Mouse (Mus musculus) lung, embryonic 15.5 days (tissue): Measurements from ENCODE around the gene Zfp809. TPM values are rescaled to one million over a fixed set of nuclear protein-coding genes. Genes with fewer than 3 reads are reported as not detected.

ENCODE experiments used
- ATAC-seq: fragments of 200-750 bp; cut with Nextera tagmentation; 2 replicates; pipeline ENCODE4 v1.8.0; 2017; ENCODE audit warnings: moderate number of reproducible peaks, borderline replicate concordance; ENCODE audit not compliant: low FRiP score, low TSS enrichment; ENCODE audit errors: extremely low read depth
- H3K27ac ChIP-seq: fragments of 300-500 bp; sonication (generic); 2 replicates; pipeline ENCODE4 v1.5.1; 2015; ENCODE audit warnings: moderate library complexity, mild to moderate bottlenecking, inconsistent platforms
- H3K27me3 ChIP-seq: fragments of 300-500 bp; sonication (generic); 2 replicates; pipeline ENCODE4 v1.6.1; 2015; ENCODE audit warnings: inconsistent platforms
- H3K36me3 ChIP-seq: fragments of 300-500 bp; sonication (generic); 2 replicates; pipeline ENCODE4 v1.6.1; 2015; ENCODE audit warnings: inconsistent platforms
- H3K4me1 ChIP-seq: fragments of 300-500 bp; sonication (generic); 2 replicates; pipeline ENCODE4 v1.6.1; 2015; ENCODE audit warnings: inconsistent platforms
- H3K4me2 ChIP-seq: fragments of 300-500 bp; sonication (generic); 2 replicates; pipeline ENCODE4 v1.6.1; 2015; ENCODE audit warnings: inconsistent platforms, mild to moderate bottlenecking, moderate library complexity
- H3K4me3 ChIP-seq: fragments of 300-500 bp; sonication (generic); 2 replicates; pipeline ENCODE4 v1.5.1; 2015; ENCODE audit warnings: mild to moderate bottlenecking, inconsistent platforms
- H3K9ac ChIP-seq: fragments of 300-500 bp; sonication (generic); 2 replicates; pipeline ENCODE4 v1.6.1; 2015; ENCODE audit warnings: inconsistent platforms
- H3K9me3 ChIP-seq: fragments of 300-500 bp; sonication (generic); 2 replicates; pipeline ENCODE4 v1.6.1; 2016; ENCODE audit warnings: inconsistent platforms
- WGBS: fragments of 180-500 bp; shearing (Covaris S2); methylation state at CpG from one replicate; pipeline ENCODE4 v1.1.7; 2015; 5-methylcytosine and 5-hydroxymethylcytosine counted together
- polyA plus RNA-seq: library from polyadenylated mRNA; unstranded; fragments of >200 nt; fragmentation: Nextera tagmentation; extraction: Ambion mirVana; gene quantifications from 2 replicates; pipeline ENCODE4 v1.2.1, GENCODE M21; 2015

Gene Zfp809
- polyA plus RNA-seq, 1 experiment from 2014 or later: 24.7 TPM

DNA sequence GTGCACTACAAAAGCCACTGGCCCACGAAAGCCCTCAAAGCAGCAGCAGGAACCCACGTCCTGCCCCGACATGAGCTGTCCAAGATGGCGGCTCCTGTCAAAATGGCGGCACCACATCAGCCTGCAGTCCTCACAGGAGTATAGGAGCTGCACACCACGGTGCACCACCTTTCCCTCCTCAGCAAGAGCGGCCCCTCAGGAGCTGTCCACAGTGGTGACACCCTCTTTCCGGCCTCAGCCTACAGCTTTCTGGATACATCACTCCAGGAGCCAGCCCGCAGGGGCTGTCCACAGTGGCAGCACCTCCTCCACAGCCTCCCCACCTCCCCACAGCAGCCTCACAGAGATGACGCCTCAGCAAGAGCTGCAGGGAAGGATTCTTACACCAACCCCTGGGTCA, 37.1 kb downstream of the Zfp809 start:
- no peaks in the 10 kb centered on the region for H3K27me3 ChIP-seq
- no peaks in the 10 kb centered on the region for H3K36me3 ChIP-seq
- no peak overlapping the region for H3K4me3 ChIP-seq
- H3K9me3 ChIP-seq: no peaks in the 10 kb centered on the region
- H3K4me1 ChIP-seq: no peaks in the 10 kb centered on the region
- H3K4me2 ChIP-seq: no peak overlapping the region
- no peak for ATAC-seq
- WGBS: 82% methylated on average over 10 of the region's 10 CpGs
- no peak overlapping the region for H3K9ac ChIP-seq
- no peak overlapping the region for H3K27ac ChIP-seq

DNA sequence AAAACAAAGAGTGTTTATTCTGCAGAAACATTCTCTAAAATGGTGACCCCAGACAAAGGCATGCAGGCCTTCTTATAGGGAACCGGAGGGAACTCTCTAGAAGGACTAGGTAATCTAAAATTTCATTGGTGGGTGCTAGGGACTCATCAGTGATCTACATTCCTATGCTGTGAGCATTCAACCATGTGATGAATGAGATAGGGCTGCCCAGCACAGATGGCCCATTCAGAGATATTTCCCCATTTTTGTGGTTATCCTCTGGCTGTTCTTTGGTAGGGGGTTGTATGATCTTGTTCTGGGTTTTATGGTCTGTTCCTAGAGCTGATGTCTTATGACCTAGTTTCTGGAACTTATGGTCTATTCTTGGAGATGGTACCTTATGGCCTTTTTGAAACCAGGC, 43.4 kb downstream of the Zfp809 start:
- no peak for ATAC-seq
- WGBS: 86% methylated on average over 1 of the region's 1 CpGs
- Histone ChIP-seq H3K4me3 (no peak overlapping the region), H3K36me3 (0 out of 2 replicates have a peak, but pooled peaks cover 5% of the 10 kb centered on the region), H3K4me1 (no peaks in the 10 kb centered on the region), H3K9ac (no peak overlapping the region), H3K4me2 (no peak overlapping the region), H3K27ac (no peak overlapping the region), H3K27me3 (no peaks in the 10 kb centered on the region), H3K9me3 (no peaks in the 10 kb centered on the region)

DNA sequence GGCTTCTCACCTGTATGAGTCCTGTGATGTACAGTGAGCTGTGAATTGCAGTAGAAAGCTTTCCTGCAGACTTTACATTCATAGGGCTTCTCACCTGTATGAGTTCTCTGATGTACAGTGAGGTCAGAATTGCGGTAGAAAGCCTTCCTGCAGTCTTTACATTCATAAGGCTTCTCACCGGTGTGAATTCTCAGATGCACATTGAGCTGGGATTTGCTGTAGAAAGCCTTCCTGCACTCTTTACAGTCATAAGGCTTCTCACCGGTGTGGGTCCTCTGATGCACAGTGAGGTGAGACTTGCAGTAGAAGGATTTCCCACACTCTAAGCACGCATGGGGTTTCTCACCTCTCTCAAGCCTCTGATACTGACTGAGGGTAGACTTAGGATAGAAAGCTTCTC, 53.2 kb downstream of the Zfp809 start:
- ATAC-seq: no peak
- H3K4me1 ChIP-seq: no peaks in the 10 kb centered on the region
- 99% methylated on average over 4 of the region's 4 CpGs for WGBS
- no peak overlapping the region for H3K9ac ChIP-seq
- H3K36me3 ChIP-seq: peaks cover 80% of the 10 kb centered on the region
- no peaks in the 10 kb centered on the region for H3K27me3 ChIP-seq
- H3K4me3 ChIP-seq: no peak overlapping the region
- peaks cover 42% of the 10 kb centered on the region for H3K9me3 ChIP-seq
- H3K4me2 ChIP-seq: no peak overlapping the region
- no peak overlapping the region for H3K27ac ChIP-seq

Other genes with a start within 250 kb of the Zfp809 start
- gene Rgl3, start 236.3 kb upstream of the Zfp809 start, polyA plus RNA-seq: 4.9 and 7.2 TPM in 2 replicates
- 3.9 and 4.4 TPM in 2 replicates for gene Ccdc151, start 223.1 kb upstream of the Zfp809 start, polyA plus RNA-seq
- 127 and 137 TPM in 2 replicates for gene Prkcsh, start 222.9 kb upstream of the Zfp809 start, polyA plus RNA-seq
- gene Elavl3, start 173.7 kb upstream of the Zfp809 start, polyA plus RNA-seq: 0.25 and 0.51 TPM in 2 replicates
- gene Gm49318, start 154.5 kb upstream of the Zfp809 start, polyA plus RNA-seq: not detected in 2 replicates
- gene Zfp653, start 154.3 kb upstream of the Zfp809 start, polyA plus RNA-seq: 13.4 and 15.3 TPM in 2 replicates
- 33.2 and 33.9 TPM in 2 replicates for gene Ecsit, start 140.3 kb upstream of the Zfp809 start, polyA plus RNA-seq
- 60.9 and 71.5 TPM in 2 replicates for gene Cnn1, start 126.5 kb upstream of the Zfp809 start, polyA plus RNA-seq
- 196 and 210 TPM in 2 replicates for gene Elof1, start 108.5 kb upstream of the Zfp809 start, polyA plus RNA-seq
- gene Acp5, start 90.0 kb upstream of the Zfp809 start, polyA plus RNA-seq: 6.2 and 6.4 TPM in 2 replicates
- gene Pigyl, start 68.9 kb upstream of the Zfp809 start, polyA plus RNA-seq: 77.3 and 84.7 TPM in 2 replicates
- 0.52 and 0.64 TPM in 2 replicates for gene Zfp872, start 37.6 kb upstream of the Zfp809 start, polyA plus RNA-seq
- 5.3 and 5.5 TPM in 2 replicates for gene Zfp599, start 34.2 kb downstream of the Zfp809 start, polyA plus RNA-seq
- 22.0 and 22.3 TPM in 2 replicates for gene Zfp810, start 81.9 kb downstream of the Zfp809 start, polyA plus RNA-seq
- 56.4 and 57.4 TPM in 2 replicates for gene Anln, start 163.5 kb downstream of the Zfp809 start, polyA plus RNA-seq
- 5.0 and 5.9 TPM in 2 replicates for gene 9530077C05Rik, start 185.8 kb downstream of the Zfp809 start, polyA plus RNA-seq
- not detected in 2 replicates for gene Gm17545, start 228.6 kb downstream of the Zfp809 start, polyA plus RNA-seq
- gene Rp9, start 244.0 kb downstream of the Zfp809 start, polyA plus RNA-seq: 68.6 and 68.8 TPM in 2 replicates